Mouse (Mus musculus): Measurements from ENCODE around the gene Gm16405.
"Not testable (repeated sequence)": the region's sequence is repeated elsewhere in the genome, so short reads cannot be mapped to it uniquely, and the experiment has no call there.

The Gm16405 gene

GRCm38 (mm10) chrX:54530908-54531307 lies at the start of gene Gm16405:
Gene Gm16405, plus strand, starts transcription at chrX:54531208.
- DNase-seq (ENCODE audit: low read depth, low spot score) = not testable (repeated sequence)

All from WW6 (cell line).